Mouse (Mus musculus) MEL (cell line): Measurements from ENCODE around the gene Eif4b.

Experiments
- CHD2 ChIP-seq: IDR thresholded peaks from 2 replicates; pipeline ENCODE4 v1.6.1; 2011; ENCODE audit warnings: low read length, improper control_type of control experiment
- CTCF ChIP-seq, 3 experiments: IDR thresholded peaks in 2 of 3; conservative IDR thresholded peaks in 1 of 3; 2 replicates each; pipeline ENCODE4 v1.5.1; 2011 to 2012; ENCODE audit warnings: low read length in 3 of 3, low read depth in 2 of 3, mild to moderate bottlenecking in 2 of 3, improper control_type of control experiment in 1 of 3, inconsistent platforms in 1 of 3, mixed read lengths in 1 of 3, moderate library complexity in 1 of 3; ENCODE audit not compliant: control insufficient read depth in 1 of 3, insufficient read depth in 1 of 3, poor library complexity in 1 of 3, severe bottlenecking in 1 of 3
- ELF1 ChIP-seq: IDR thresholded peaks from 2 replicates; pipeline ENCODE4 v1.6.1; 2014; ENCODE audit warnings: low read depth, mild to moderate bottlenecking, inconsistent platforms, low read length, improper control_type of control experiment, moderate library complexity
- HCFC1 ChIP-seq: IDR thresholded peaks from 2 replicates; pipeline ENCODE4 v1.6.1; 2012; ENCODE audit warnings: low read depth, mild to moderate bottlenecking, inconsistent platforms, low read length, improper control_type of control experiment, moderate library complexity
- MAZ ChIP-seq: IDR thresholded peaks from 2 replicates; pipeline ENCODE4 v1.6.1; 2012; ENCODE audit warnings: low read depth, mild to moderate bottlenecking, inconsistent platforms, low read length, improper control_type of control experiment
- NELFE ChIP-seq: IDR thresholded peaks from 2 replicates; pipeline ENCODE4 v1.6.1; 2011; ENCODE audit warnings: low read depth, low read length, improper control_type of control experiment
- NRF1 ChIP-seq: IDR thresholded peaks from 2 replicates; pipeline ENCODE4 v1.6.1; 2014; ENCODE audit warnings: low read depth, mild to moderate bottlenecking, inconsistent platforms, low read length, improper control_type of control experiment, moderate library complexity; ENCODE audit not compliant: poor library complexity, insufficient read depth, severe bottlenecking
- POLR2A ChIP-seq, 2 experiments: IDR thresholded peaks; 2 replicates each; pipeline ENCODE4 v1.6.1; 2011 to 2012; ENCODE audit warnings: low read length in 2 of 2, mild to moderate bottlenecking in 2 of 2, control low read depth in 1 of 2, improper control_type of control experiment in 1 of 2, low read depth in 1 of 2, moderate library complexity in 1 of 2; ENCODE audit not compliant: control insufficient read depth in 1 of 2, insufficient read depth in 1 of 2, poor library complexity in 1 of 2
- RAD21 ChIP-seq: IDR thresholded peaks from 2 replicates; pipeline ENCODE4 v1.6.1; 2011; ENCODE audit warnings: mild to moderate bottlenecking, low read depth, low read length, improper control_type of control experiment
- TBP ChIP-seq: IDR thresholded peaks from 2 replicates; pipeline ENCODE4 v1.8.0; 2011; ENCODE audit warnings: low read depth, low read length, improper control_type of control experiment
- UBTF ChIP-seq: IDR thresholded peaks from 2 replicates; pipeline ENCODE4 v1.6.1; 2012; ENCODE audit warnings: low read depth, mild to moderate bottlenecking, inconsistent platforms, low read length, improper control_type of control experiment, moderate library complexity, borderline replicate concordance; ENCODE audit not compliant: insufficient read depth
- ZMIZ1 ChIP-seq: IDR thresholded peaks from 2 replicates; pipeline ENCODE4 v1.6.1; 2012; ENCODE audit warnings: low read depth, mild to moderate bottlenecking, inconsistent platforms, low read length, improper control_type of control experiment, moderate library complexity
- ZNF384 ChIP-seq: IDR thresholded peaks from 2 replicates; pipeline ENCODE4 v1.6.1; 2012; ENCODE audit warnings: low read depth, mild to moderate bottlenecking, inconsistent platforms, low read length, improper control_type of control experiment

GRCm38 (mm10) chr15:102099771-102100160 lies 26.2 kb downstream of the Eif4b start:
- TF ChIP-seq CTCF (IDR thresholded peaks at IDR 0.05 in 2 of 3, conservative IDR thresholded peaks at IDR 0.05 in 1 of 3; ENCODE audit: control insufficient read depth in 1 of 3, insufficient read depth in 1 of 3, low read depth in 2 of 3, low read length in 3 of 3, poor library complexity in 1 of 3, severe bottlenecking in 1 of 3): no peak
- no peak for TF ChIP-seq POLR2A (IDR thresholded peaks at IDR 0.05; ENCODE audit: control insufficient read depth in 1 of 2, insufficient read depth in 1 of 2, low read depth in 1 of 2, low read length in 2 of 2, poor library complexity in 1 of 2)
- TF ChIP-seq RAD21: no peak
- no peak; the same call in 1 of the 2 replicates for TF ChIP-seq NELFE
- TF ChIP-seq MAZ: no peak
- TF ChIP-seq ELF1: no peak
- TF ChIP-seq ZMIZ1: no peak
- no peak for TF ChIP-seq HCFC1
- no peak for TF ChIP-seq NRF1
- TF ChIP-seq UBTF: no peak
- TF ChIP-seq CHD2: no peak
- no peak for TF ChIP-seq ZNF384
- TF ChIP-seq TBP: no peak
